Mouse (Mus musculus) erythroblast, adult 5-6 weeks (primary cell): ENCODE measurements around the gene Plekha8. TPM values are rescaled to one million over a fixed set of nuclear protein-coding genes. Genes with fewer than 3 reads are reported as not detected.

Experiments used
- ATAC-seq: replicated peaks from 2 replicates; pipeline ENCODE4 v1.8.0; 2016; ENCODE audit warnings: moderate number of reproducible peaks, mild to moderate bottlenecking, moderate TSS enrichment, inconsistent platforms; ENCODE audit not compliant: poor library complexity, low FRiP score, severe bottlenecking
- total RNA-seq, 2 experiments: library from RNA; stranded (forward) in 1 of 2; stranded (reverse) in 1 of 2; fragments of 150-400 nt in 1 of 2; fragments of 200-764, 138-1000 nt in 1 of 2; gene quantifications; 2 replicates each; pipeline versions ENCODE4 v1.2.3 to v1.2.4; 2015 to 2017; ENCODE audit warnings: low replicate concordance in 2 of 2

Gene Plekha8
- total RNA-seq, 2 experiments from 2014 or later = 0.19 to 0.26 TPM

DNA sequence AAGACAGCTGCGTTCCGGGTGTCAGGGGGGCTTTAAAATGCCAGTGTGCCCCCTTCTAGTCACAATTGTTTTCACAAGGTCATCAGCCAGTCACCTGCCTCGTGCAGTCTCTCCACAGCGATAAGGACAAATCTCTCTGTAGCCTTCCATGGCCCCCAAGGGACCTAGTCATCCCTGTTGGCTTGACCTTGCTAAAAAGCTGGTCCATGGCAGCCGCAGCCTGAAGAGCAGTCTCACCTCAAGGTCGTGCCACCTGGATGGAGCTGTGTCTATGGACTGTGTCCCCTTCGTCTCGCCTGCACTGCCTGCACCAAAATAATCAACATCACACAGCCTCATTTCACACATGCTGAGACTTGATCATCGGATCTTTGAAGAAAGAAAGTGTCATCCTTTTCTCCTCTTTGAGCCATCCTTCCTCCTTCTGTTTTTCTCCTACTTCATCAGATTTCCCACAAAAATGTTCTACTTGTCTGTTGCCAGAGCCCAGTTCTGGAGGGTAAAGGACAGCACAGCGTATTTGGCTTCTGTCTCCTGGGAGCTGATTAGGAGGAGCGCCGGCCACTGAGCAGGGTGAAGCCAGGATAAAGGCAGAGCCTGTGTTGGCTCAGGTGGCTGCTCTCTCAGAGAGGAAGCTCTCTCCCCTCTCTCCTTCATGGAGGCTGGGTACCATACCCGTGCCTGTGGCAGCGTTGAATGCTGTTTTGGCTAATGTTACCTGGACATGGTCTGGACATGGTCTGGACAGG lies 96.6 kb downstream of the Plekha8 start:
- no peak for ATAC-seq

GRCm38 (mm10) chr6:54692201-54692600 lies 97.3 kb downstream of the Plekha8 start:
- ATAC-seq = no peak

DNA sequence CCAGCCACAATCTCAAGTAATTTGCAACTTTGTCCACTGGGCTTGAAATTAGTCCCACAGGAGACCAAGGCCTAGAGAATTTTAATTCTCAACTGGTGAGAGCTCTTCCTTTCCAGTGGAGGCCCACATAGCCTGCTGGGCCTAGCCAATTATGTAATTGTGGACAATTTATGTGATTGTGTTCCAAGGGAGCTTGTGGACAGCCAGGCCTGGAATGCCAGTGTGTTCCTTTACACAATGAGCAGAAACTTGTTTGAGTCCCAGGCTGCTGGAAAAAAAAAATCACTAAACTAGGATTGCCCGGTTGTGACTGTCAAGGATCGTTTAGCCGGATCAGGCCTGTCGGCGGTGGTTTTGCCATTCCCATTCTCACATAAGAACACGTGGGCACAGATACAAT lies 98.4 kb downstream of the Plekha8 start:
- no peak for ATAC-seq

Other genes with a start within 250 kb of the Plekha8 start
- gene Wipf3, start 165.5 kb upstream of the Plekha8 start, total RNA-seq (2015; ENCODE audit: low replicate concordance) = not detected in 2 replicates
- gene Wipf3, start 165.5 kb upstream of the Plekha8 start, total RNA-seq (2017; ENCODE audit: low replicate concordance) = 0.56 TPM in 1 of 2 replicates, not detected in the other
- not detected in 2 replicates for gene Scrn1, start 28.6 kb upstream of the Plekha8 start, total RNA-seq (2015; ENCODE audit: low replicate concordance)
- gene Scrn1, start 28.6 kb upstream of the Plekha8 start, total RNA-seq (2017; ENCODE audit: low replicate concordance) = not detected in 2 replicates
- not detected in 2 replicates for gene Fkbp14, start 2.2 kb downstream of the Plekha8 start, total RNA-seq (2015; ENCODE audit: low replicate concordance)
- gene Fkbp14, start 2.2 kb downstream of the Plekha8 start, total RNA-seq (2017; ENCODE audit: low replicate concordance) = not detected in 2 replicates
- 4.6 and 9.4 TPM in 2 replicates for gene Mturn, start 86.5 kb downstream of the Plekha8 start, total RNA-seq (2015; ENCODE audit: low replicate concordance)
- gene Mturn, start 86.5 kb downstream of the Plekha8 start, total RNA-seq (2017; ENCODE audit: low replicate concordance) = 13.1 and 14.2 TPM in 2 replicates
- 14.4 and 19.4 TPM in 2 replicates for gene Znrf2, start 221.8 kb downstream of the Plekha8 start, total RNA-seq (2015; ENCODE audit: low replicate concordance)
- gene Znrf2, start 221.8 kb downstream of the Plekha8 start, total RNA-seq (2017; ENCODE audit: low replicate concordance) = 11.4 and 16.2 TPM in 2 replicates